12 mouse cellular contexts compared by ENCODE assay signal in the genomic region with DNA sequence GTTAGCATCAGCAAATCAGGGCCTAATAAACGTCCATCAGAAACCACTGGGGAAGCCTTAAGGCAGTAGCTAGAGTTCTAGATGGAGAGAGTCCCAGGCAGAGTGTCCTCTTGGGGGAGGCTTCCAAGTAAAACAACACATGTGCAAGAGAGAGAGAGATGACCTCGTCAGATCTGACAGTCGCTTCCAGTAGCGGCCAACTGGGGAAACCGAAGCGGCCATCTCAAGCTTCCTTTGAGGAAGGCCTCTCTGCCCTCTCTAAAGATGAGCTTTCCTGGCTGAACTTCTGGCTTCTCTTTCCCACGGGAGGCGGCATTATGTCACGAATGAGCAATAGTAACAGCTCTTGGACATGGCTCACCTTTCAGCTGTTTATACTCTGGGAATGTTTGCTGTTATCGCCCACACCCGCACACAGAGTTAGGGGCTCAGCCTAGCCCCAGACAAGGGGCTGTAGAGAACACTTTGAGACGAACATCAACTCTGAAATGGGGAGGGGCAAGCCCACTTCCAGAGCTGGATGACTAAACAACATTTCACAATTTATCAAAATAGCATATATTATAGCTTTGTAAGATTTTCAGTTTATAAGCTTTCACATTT.
DNase-seq lines count a peak whose midpoint lies in the region; ATAC-seq and TF ChIP-seq lines count a peak whose summit lies in the region.
"Had no signal": no experiment of that assay in that cellular context is flagged by ENCODE, and none has a peak within 500 bp of the region (broad histone marks: within the 10 kb centered on the region; RNA-seq: fewer than 3 reads in every experiment).

No protein-coding gene starts in this region.

- no peaks in the 10 kb centered on the region for H3K36me3 ChIP-seq in heart, embryonic 11.5 days (ENCODE audit: control insufficient read depth, insufficient read depth, low read length)
- no peaks in the 10 kb centered on the region for H3K36me3 ChIP-seq in intestine, embryonic 15.5 days
- no peaks in the 10 kb centered on the region for H3K36me3 ChIP-seq in hindbrain, embryonic 13.5 days
- H3K36me3 ChIP-seq in midbrain, postnatal 0 days (ENCODE audit: insufficient read depth, low read length) = no peaks in the 10 kb centered on the region
- H3K36me3 ChIP-seq: forebrain, embryonic 12.5 days; heart, embryonic 13.5 days; limb, embryonic 13.5 days had no signal

- WGBS in heart, embryonic 11.5 days (ENCODE audit: insufficient replicate concordance) = 75% methylated on average over 12 of the region's 12 CpGs
- WGBS in intestine, embryonic 15.5 days = 68% methylated on average over 12 of the region's 12 CpGs
- 80% methylated on average over 12 of the region's 12 CpGs for WGBS in hindbrain, embryonic 13.5 days
- 83% methylated on average over 12 of the region's 12 CpGs for WGBS in midbrain, postnatal 0 days

- H3K4me2 ChIP-seq in heart, embryonic 11.5 days = no peak overlapping the region
- H3K4me2 ChIP-seq in intestine, embryonic 15.5 days (replicated peaks) = no peak overlapping the region
- H3K4me2 ChIP-seq in hindbrain, embryonic 13.5 days = no peak overlapping the region
- H3K4me2 ChIP-seq in midbrain, postnatal 0 days (ENCODE audit: low read depth, low read length, poor library complexity, severe bottlenecking) = no peak overlapping the region
- H3K4me2 ChIP-seq: forebrain, embryonic 12.5 days; heart, embryonic 13.5 days; limb, embryonic 13.5 days had no signal

- H3K9me3 ChIP-seq in heart, embryonic 11.5 days (replicated peaks; ENCODE audit: control insufficient read depth, low read length) = no peaks in the 10 kb centered on the region
- no peaks in the 10 kb centered on the region for H3K9me3 ChIP-seq in intestine, embryonic 15.5 days
- H3K9me3 ChIP-seq in hindbrain, embryonic 13.5 days = no peaks in the 10 kb centered on the region
- no peaks in the 10 kb centered on the region for H3K9me3 ChIP-seq in midbrain, postnatal 0 days (ENCODE audit: low read length)
- H3K9me3 ChIP-seq: forebrain, embryonic 12.5 days; heart, embryonic 13.5 days; limb, embryonic 13.5 days had no signal

- H3K27me3 ChIP-seq in heart, embryonic 11.5 days (ENCODE audit: control insufficient read depth, insufficient read depth, low read length) = no peaks in the 10 kb centered on the region
- no peaks in the 10 kb centered on the region for H3K27me3 ChIP-seq in intestine, embryonic 15.5 days (replicated peaks)
- H3K27me3 ChIP-seq in hindbrain, embryonic 13.5 days = no peaks in the 10 kb centered on the region
- no peaks in the 10 kb centered on the region for H3K27me3 ChIP-seq in midbrain, postnatal 0 days (ENCODE audit: insufficient read depth, low read length)
- H3K27me3 ChIP-seq: forebrain, embryonic 12.5 days; heart, embryonic 13.5 days; limb, embryonic 13.5 days had no signal

- TF ChIP-seq CTCF in midbrain, postnatal 0 days (IDR thresholded peaks at IDR 0.05) = no peak

- H3K4me1 ChIP-seq in heart, embryonic 11.5 days (ENCODE audit: control insufficient read depth, insufficient read depth, low read length) = no peaks in the 10 kb centered on the region
- H3K4me1 ChIP-seq in intestine, embryonic 15.5 days (replicated peaks) = no peaks in the 10 kb centered on the region
- no peaks in the 10 kb centered on the region for H3K4me1 ChIP-seq in hindbrain, embryonic 13.5 days (replicated peaks)
- no peaks in the 10 kb centered on the region for H3K4me1 ChIP-seq in midbrain, postnatal 0 days (ENCODE audit: insufficient read depth, low read length)
- H3K4me1 ChIP-seq: forebrain, embryonic 12.5 days; heart, embryonic 13.5 days; limb, embryonic 13.5 days had no signal

- no peak overlapping the region for H3K27ac ChIP-seq in heart, embryonic 11.5 days (ENCODE audit: low read depth, low read length)
- no peak overlapping the region for H3K27ac ChIP-seq in intestine, embryonic 15.5 days
- H3K27ac ChIP-seq in hindbrain, embryonic 13.5 days = no peak overlapping the region
- H3K27ac ChIP-seq in midbrain, postnatal 0 days (ENCODE audit: low read depth, low read length) = no peak overlapping the region
- H3K27ac ChIP-seq: forebrain, embryonic 12.5 days; heart, embryonic 13.5 days; limb, embryonic 13.5 days had no signal

- no peak overlapping the region for H3K9ac ChIP-seq in heart, embryonic 11.5 days (ENCODE audit: low read depth, low read length)
- H3K9ac ChIP-seq in intestine, embryonic 15.5 days = no peak overlapping the region
- no peak overlapping the region for H3K9ac ChIP-seq in hindbrain, embryonic 13.5 days
- H3K9ac ChIP-seq in midbrain, postnatal 0 days (replicated peaks; ENCODE audit: low read length, poor library complexity, severe bottlenecking) = no peak overlapping the region
- H3K9ac ChIP-seq: forebrain, embryonic 12.5 days; heart, embryonic 13.5 days; limb, embryonic 13.5 days had no signal

- peak; percentile 94 for DNase-seq in heart, adult 11 months
- DNase-seq in adipocyte (ENCODE audit: low spot score) = peak; percentile 64
- peak; percentile 70 for DNase-seq in gastrocnemius, postnatal 25 days
- peak; percentile 24 for DNase-seq in kidney, adult 9 months
- no peak for DNase-seq in midbrain, postnatal 0 days (ENCODE audit: low spot score)
- DNase-seq: lung, postnatal 4 days had no signal

- no peak for ATAC-seq in heart, embryonic 11.5 days (replicated peaks; ENCODE audit: insufficient number of reproducible peaks, low FRiP score, low TSS enrichment)
- ATAC-seq in intestine, embryonic 15.5 days = no peak
- no peak for ATAC-seq in hindbrain, embryonic 13.5 days (ENCODE audit: low FRiP score)
- no peak for ATAC-seq in midbrain, postnatal 0 days (ENCODE audit: low FRiP score)

- no peak overlapping the region for H3K4me3 ChIP-seq in heart, embryonic 11.5 days (ENCODE audit: low read depth, low read length)
- H3K4me3 ChIP-seq in intestine, embryonic 15.5 days (replicated peaks) = no peak overlapping the region
- H3K4me3 ChIP-seq in hindbrain, embryonic 13.5 days = no peak overlapping the region
- no peak overlapping the region for H3K4me3 ChIP-seq in midbrain, postnatal 0 days (ENCODE audit: low read depth, low read length)
- H3K4me3 ChIP-seq: forebrain, embryonic 12.5 days; heart, embryonic 13.5 days; limb, embryonic 13.5 days had no signal
